Mouse (Mus musculus) urinary bladder, adult 18-20 months (tissue): Measurements from ENCODE around the gene Dnajc2.
"Not testable (repeated sequence)": the region's sequence is repeated elsewhere in the genome, so short reads cannot be mapped to it uniquely, and the experiment has no call there.

Experiments used
- DNase-seq, 2 experiments: peaks; one replicate each; pipeline ENCODE4 v3.0.0; 2022; ENCODE audit warnings: low spot score in 2 of 2, mixed read lengths in 2 of 2

Dnajc2 gene

DNA sequence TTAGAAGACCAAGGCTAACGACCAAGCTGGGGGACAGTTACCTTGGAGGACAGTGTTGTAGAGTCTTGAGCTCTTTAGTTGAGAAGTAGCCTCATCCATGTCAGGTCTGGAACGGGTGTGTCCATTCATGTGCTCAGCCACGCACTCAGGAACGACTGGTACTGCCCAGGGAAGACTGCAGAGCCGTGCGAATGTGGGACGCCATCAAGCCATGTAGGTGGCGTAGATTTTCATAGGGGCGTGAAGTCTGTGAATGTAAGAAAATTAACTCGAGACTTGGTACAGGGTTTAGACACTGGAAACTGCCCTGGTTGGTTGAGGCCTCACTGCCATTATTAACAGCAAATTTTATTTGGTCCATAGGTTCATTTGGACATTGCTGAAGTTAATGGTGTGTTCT, 41.4 kb downstream of the Dnajc2 start:
- no peak for DNase-seq

DNA sequence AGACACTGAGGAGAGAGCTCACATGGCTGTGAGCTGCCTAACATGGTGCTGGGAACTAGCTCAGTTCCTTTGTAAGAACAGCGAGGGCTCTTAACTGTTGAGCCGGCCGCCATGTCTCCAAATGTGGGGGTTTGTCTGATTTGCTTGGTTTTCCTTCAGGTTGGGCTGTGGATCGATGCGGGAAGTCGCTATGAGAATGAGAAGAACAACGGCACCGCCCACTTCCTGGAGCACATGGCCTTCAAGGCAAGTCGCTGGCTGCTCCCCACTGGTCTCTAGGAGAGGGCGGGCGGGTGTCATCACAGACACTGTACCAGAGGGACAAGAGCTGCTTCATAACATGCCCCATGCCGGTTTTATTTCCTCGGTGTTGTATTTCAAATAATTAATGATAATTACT, 45.2 kb downstream of the Dnajc2 start:
- DNase-seq, result no peak

DNA sequence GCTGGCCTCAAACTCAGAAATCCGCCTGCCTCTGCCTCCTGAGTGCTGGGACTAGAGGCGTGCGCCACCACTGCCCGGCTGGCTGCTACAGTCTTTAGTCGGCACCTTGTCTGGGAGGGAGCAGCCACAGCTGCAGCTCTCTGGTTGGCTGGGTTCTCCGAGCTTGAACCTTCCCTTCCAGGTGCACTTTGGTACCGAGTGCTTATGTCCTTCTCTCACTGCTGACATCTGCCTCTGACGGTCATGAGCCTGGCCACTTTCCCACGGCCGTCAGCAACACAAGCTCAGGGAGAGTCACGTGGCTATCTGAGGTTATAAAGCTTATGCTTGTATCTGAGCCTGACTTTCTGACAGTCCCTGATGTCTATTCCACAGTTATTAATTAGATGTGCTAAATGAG, 45.9 kb downstream of the Dnajc2 start:
- DNase-seq, result no peak

DNA sequence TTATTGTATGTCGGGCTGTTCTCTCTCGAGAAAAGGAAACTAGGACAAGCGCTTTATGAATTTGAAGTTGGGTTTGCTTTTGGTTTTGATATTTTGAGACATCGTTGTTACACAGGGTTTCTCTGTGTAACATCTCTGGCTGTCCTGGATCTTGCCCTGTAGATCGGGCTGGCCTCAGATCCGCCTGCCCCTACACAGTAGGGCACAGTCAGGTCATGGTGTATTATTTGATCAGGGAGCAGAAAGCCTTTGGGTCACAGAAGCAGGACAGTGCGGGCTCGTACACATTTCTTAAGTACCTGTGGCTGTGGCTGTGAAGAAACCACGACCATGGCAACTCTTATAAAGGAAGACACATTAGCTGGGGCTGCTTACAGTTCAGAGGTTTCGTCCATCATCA, 47.4 kb downstream of the Dnajc2 start:
- DNase-seq, result no peak

DNA sequence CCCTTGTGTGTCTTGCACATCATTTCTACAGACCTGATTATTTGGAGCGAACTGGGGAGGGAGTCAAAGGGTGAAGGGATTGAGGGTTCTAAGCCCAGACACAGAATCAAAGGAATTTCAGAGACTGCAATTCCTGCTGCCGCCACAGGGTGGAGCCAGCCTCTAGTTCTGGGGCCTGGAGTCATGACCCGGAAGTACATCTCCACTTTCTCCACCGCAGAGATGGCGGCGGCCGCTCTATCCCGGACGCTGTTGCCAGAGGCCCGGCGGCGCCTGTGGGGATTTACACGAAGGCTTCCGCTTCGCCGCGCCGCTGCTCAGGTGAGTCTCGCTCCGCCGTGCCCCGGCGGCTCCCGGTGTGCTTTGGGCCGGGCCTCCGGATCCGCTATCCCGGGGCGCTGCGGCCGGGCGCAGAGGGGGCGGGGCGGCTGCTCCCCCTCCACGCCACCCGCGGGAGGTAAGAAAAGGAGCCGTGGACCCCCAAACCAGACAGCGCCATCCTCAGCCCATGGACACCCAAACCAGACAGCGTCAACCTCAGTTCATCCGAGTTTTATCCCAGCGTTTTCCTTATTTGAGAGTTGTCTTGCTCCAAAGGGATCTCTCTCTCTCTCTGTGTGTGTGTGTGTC, 48.0 kb downstream of the Dnajc2 start, which contains the start of gene Pmpcb:
Gene Pmpcb, plus strand, starts transcription at position 186 of the 630 bp plus-strand sequence.
- DNase-seq, result peak; percentile 70 to 78

DNA sequence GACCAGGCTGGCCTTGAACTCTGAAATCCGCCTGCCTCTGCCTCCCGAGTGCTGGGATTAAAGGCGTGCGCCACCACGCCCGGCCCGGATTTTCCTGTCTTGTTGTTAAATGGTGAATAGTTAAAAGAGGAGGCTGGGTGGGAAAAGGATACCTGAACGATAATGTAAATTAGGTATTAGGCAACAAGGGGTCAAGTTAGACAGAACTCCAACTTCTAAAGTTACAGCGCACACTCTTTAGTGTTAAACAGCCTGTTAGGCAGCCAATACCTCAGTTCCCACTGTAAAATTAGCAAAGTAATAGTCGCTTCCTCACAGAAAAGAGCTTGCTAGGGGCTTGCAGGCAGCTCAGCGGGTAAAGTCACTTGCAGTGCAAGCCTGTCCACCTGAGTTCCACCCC, 49.0 kb downstream of the Dnajc2 start:
- no peak for DNase-seq

DNA sequence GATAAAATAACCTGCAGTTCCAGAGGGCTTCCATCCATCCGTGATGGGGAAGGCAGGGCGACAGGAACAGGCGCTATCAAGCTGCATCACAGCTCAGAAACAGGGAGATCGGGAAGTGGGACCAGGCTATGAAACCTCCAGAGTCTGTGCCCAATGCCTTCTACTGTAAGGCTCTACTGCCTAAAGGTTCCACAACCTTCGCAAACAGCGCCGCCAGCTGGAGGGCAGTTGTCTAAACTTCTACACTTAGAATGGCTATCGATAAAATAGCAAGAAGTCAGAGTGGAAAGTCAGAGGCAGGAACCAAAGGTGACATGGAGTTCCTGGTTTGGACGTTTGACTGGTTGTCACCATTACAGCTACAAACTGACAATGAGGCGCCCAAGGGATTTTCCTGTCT, 49.5 kb downstream of the Dnajc2 start:
- peak; percentile 30 to 51 for DNase-seq

DNA sequence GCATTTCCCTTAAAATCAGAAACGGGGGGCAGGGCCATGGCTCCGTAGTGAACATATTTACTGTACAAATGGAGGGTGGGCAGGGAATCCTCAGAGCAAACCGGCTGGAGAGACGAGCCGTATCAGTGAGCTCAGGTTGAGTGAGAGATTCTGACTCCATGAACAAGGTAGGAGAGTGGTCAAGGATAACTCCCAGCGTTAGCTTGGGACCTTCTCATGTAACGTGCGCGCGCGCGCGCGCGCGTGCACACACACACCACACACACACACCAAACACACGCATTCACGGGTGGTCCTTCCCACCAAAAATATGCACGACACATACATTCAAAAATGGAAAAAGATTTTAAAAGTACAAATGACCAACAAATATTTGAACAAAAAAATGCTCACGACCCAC, 50.0 kb downstream of the Dnajc2 start:
- DNase-seq, result no peak

DNA sequence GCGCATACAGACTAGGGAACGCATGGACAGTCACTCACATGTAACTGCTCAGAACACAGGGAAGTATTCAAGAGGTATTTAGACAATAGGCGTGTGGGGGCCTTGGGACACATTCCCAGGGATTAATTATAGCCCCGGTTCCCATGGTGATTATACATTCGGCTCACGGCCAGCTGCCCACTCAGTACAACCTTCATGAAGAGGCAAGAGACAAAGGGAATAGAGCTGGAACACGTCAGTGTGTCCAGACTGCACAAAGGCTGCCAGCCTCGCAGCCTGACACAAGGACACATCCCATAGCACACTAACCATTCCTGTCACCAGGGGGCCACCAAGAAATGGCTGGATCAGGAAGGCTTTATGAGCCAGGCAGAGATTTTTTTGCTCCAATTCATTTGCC, 52.1 kb downstream of the Dnajc2 start:
- DNase-seq, result peak in 1 of 2 experiments; percentile 18

DNA sequence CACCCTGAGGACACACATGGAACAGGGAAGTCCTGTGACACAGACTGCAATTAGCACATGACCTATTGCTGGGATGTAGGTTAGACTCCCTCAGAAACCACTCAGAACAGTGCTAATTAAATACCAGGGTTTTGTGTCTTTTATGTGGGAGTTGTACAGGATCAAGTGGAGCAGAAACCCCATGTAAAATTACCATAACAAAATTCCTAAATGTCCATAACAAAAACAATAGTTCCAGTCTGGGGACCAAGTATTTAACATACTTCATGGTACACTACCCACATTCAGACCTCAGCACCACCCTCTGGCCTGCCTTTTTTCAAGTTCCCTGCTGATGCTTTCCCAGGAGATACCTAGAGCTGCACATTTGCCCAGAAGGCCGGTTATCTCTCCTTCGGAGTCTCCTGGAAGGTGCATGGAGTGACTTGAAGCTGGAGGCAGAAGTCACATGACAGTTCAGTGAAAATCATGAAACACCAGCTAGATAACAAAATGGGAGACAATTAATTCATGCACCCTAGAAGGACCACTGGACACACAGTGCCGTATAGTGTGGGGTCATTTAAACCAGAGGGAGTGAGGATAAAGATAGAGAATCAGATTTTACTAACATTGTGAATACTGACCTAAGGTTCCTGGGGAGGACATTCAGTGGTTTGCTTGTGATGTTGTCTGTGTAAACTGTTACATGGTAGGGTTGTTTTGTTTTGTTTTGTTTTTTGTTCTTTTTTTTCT, 52.7 kb downstream of the Dnajc2 start:
- no peak for DNase-seq

DNA sequence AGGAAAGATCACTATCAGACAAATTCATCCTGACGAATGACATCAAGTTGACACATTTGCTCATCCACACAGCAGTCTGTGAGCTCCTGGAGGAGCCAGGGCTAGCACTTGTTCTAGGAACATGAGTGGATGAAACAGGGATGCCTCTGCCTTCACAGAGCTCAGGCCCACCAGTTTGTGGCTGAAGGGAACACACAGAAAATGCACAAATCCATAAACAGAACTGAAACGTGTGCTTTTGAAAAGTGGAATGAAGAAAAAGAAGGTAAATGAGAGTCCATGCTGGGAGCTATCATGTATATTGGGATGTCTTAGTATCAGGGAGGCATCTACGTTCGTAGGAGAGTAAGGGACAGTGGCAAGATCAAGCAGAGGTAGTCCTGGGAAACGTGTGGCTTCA, 55.9 kb downstream of the Dnajc2 start:
- no peak for DNase-seq

DNA sequence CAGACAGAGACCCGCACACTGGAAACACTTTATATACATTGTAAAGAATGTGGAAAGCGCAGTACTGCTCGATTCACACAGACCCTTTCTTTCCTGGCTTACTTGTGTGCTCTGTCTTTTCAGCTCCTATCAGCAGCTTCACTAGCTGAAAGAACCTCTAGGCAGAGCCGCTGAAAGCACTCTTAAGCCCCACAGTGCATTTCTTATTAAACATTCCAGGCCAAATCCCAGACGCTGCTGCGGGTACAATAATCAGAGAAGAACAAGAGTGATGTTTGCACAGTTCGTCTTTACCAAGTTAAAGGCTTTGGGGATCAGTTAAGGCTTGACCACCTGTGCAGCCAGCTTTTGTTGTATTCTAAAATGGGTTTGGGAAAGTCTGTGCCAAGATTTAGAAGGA, 60.2 kb downstream of the Dnajc2 start:
- no peak for DNase-seq

DNA sequence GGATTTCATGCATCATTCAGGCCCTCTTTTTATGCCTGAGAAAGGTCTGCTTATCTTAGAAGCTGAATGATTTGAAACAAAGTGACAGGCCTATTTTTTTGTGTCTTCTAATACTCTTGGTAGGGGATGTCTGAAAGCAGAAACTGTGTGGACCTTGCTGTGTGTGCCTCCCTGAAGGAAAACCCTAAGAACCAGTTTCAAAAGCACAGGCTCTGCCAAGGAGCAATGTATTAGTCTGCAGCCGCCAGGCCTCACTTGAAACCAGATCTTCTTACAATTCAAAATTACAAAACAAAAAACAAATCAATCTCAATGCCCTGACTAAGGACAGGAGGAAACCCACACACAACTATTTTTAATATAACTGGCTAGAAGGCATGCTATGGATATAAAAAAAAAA, 60.6 kb downstream of the Dnajc2 start:
- DNase-seq, result no peak

DNA sequence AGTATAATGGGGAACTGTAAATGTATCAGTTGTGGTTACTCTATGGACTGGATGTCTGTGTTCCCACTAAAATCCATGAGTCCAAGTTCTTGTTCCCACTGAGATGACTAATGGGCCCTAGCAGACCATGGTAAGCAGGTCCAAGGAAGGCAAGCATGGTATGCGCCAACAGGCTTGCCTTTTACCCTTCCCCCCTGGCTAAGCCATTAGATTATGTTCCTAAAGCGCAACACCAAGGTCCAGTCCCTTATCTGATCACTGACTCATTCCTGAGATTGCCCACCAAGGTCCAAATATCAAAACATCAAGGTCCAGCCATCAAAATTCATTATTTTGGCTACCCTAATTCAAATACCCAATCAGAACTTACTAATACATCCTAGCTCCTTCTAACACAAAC, 65.8 kb downstream of the Dnajc2 start:
- no peak for DNase-seq

DNA sequence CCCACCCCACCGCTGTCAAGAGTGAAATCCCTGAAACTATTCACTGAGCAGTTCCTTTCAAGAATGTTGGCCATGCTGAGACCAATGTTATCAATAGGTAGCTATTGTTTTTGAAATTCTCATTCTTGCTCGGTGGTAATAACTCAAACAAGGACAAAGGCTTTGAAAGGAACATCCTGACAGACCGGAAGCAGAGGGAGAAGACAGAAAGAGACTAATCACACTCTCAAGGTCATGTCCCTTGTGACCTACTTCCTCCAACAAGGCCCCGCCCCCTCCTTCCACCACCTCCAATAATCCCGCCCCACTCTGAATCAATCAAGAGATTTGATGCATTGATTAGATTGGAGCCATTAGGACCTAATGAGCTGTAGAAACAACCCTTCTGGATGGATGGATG, 66.5 kb downstream of the Dnajc2 start:
- no peak for DNase-seq

DNA sequence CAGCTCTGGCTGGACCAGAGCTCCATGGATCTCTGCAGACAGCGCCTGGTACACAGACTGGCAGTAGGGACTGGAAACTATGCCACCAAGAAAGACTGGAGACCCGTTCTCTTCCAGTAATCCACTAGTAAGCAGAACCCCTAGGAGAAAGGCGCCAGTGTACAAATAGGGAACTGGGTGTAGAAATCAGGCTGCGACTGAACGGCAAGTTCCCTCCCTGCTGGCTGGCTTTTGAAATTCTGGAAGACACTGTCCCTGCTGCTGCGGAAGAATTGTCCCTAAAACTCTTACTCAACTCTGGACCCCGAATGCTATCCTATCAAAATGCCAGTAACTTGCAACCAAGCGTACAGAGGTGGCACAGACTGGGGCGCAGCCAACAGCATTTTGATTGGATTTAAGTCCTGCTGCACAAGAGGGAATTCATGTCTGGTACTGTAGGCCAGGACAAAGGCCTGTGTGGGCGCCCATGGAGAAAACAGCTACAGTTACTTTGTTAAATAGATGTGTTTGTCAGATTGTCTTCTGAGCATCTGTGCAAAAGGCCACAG, 67.8 kb downstream of the Dnajc2 start:
- no peak for DNase-seq

DNA sequence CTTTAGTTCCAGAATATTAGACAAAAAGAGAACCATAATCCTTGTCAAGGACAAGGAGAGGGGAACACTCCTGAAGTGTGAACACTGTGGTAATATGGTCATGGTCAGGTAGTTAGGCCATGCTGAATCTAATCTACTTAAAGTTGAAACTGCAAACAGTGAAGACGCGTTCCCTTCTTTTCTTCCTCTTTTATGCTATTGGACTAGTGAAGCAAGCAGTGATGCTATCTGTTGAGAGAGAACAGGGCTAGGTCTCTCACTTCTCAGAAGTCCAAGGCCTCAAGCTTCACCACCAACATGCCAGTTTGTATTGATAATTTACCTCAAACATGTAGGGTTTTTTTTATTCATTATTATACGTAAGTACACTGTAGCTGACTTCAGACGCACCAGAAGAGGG, 70.6 kb downstream of the Dnajc2 start:
- no peak for DNase-seq

DNA sequence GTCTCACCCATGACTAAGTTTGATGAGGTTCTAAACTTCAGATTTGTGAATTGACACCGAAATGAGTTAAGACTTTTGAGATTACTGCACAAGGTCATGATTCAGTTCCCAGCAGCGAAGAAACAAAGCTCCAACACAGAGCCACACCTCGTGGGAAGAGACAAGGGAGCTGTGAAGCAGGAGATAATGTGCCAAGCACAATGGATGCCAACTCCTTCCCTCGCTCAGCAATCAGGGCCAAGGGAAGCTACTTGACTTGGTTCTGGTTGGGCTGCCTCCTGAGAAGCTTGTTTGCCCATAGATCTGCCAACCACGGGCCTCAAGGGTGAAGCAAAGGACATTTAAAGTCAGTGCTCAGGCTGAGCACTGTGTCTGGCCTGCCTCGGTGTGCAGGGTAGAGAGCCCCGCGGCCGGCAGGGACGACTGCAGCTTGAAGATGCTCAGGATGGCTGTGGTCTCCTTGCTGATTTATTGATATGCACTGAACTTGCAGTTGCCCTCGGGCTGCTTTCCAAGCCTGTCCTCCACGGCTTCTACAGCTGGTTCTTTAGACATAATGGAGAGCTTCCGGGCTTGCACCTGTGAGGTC, 72.8 kb downstream of the Dnajc2 start:
- DNase-seq, result no peak

DNA sequence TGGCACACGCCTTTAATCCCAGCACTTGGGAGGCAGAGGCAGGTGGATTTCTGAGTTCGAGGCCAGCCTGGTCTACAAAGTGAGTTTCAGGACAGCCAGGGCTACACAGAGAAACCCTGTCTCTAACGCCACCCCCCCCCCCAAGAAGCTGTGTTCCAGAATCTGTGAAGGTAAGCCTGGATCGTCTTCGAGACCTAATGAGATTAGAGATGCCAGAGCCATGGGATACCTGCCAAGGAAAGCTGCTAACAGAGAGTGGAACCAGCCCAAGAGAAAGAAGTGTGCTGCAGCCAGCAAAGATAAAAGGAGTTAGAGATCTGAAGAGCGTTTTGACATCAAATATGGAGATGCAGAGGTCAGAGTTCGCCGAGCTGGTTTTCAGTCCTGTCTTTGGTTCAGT, 77.0 kb downstream of the Dnajc2 start:
- DNase-seq, result not testable (repeated sequence)
